Mouse (Mus musculus): ENCODE data around the gene Capzb. TPM values are rescaled to one million over a fixed set of nuclear protein-coding genes. Genes with fewer than 3 reads are reported as not detected.

Capzb gene
- total RNA-seq, 4 experiments from 2014 or later: 354 to 406 (median 379) TPM

DNA sequence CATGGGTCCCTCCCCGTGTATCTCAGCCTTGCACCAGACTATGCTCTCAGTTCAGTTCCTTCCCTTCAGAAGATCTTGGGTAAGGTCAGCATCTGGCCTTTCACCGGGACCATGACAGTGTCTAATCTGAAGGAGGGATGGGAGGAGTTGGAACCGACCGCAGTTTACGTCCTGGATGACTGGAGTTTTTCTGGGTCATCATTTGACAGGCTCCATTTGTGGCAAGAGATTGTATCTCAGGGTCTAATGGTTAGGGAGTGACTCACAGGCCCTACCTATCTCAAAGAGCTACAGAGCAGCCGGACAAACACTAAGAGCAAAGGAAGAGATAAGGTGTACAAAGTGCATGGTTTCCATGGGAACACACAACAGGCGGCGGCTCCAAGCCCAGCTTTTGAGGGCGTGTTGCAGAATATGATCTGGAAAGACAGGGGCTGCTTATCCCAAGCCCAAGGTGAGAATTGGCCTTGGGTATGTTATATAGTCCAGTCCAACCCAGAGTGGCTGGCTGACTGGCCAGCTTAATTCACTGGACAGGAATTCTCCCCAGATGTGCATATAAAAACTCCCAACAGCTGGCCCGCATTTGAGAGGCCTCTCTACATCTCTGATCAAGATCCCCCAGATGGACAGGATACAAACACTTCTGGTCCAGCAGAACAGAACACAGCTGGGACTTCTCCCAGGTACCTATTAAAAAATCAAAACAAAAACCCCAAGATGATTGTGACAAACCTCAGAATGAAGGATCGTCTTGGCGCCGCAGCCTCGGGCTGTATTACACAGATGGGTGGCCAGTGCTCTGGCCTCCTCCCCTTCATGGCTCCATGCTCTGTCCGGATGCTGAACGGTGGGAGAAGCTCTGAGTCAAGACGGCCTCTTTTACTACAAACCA, 12.7 kb upstream of the Capzb start:
- DNase-seq (ENCODE audit: low spot score): no peak

DNA sequence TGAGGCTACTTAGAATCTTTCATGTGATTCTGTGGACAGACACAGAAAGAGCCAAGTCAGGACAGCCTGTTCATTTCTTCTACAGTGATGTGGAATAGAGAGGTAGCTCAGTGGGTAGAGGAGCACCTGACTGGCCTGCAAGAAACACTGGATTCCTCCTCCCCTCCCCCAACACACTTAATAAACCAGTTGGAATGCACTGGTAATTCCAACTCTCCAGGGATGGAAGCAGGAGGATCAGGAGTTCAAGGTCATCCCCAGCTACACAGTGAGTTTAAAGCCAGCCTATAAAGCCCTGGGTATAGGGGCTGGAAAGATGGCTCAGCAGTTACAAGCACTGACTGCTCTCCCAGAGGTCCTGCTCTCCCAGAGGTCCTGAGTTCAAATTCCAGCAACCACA, 10.2 kb upstream of the Capzb start:
- DNase-seq (ENCODE audit: low spot score): no peak

DNA sequence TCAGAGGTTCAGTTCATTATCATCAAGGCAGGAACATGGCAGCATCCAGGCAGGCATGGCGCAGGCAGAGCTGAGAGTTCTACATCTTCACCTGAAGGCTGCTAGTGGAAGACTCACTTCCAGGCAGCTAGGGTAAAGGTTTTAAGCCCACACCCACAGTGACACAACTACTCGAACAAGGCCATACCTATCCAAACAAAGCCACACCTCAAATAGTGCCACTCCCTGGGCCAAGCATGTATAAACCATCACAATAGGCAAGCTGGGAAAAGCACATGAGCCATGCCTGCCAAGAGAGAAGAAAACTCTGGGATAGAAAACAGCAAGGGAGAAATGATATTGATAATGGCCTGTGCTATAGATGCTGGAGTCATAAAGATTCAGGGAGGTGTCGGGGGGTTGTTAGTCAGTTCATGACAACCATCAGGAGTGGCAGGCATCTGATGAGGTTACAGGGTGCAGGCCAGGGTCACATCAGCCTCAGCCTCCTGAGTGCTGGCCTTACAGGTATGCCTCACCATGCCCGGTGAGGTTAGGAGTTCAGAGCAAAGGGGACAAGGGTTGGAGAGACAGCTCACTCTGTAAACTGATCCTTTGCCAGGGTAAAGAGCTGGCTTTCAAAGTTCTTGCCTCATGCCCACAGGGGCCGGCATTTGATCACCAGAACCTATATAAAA, 6.8 kb upstream of the Capzb start:
- no peak for DNase-seq (ENCODE audit: low spot score)

DNA sequence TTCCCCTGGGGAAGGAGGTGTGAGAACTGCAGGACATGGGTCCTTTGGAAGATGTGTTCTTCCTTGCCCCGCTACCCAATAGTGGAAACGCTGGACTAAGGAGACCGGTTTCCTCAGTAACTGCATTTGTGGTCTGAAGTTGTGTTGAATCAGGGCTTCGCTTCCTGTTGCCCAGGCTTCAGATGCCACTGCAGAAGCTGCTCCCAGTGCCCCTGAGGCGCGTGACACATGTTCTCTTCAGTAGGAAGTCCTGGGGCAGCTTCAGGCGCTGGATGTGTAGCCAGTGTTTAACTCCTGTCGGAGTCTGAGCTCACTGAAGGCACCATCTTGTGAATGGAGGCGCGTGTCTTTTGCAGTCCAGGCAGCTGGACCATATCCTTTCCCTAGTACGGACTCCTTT, 4.8 kb upstream of the Capzb start:
- no peak for DNase-seq (ENCODE audit: low spot score)

DNA sequence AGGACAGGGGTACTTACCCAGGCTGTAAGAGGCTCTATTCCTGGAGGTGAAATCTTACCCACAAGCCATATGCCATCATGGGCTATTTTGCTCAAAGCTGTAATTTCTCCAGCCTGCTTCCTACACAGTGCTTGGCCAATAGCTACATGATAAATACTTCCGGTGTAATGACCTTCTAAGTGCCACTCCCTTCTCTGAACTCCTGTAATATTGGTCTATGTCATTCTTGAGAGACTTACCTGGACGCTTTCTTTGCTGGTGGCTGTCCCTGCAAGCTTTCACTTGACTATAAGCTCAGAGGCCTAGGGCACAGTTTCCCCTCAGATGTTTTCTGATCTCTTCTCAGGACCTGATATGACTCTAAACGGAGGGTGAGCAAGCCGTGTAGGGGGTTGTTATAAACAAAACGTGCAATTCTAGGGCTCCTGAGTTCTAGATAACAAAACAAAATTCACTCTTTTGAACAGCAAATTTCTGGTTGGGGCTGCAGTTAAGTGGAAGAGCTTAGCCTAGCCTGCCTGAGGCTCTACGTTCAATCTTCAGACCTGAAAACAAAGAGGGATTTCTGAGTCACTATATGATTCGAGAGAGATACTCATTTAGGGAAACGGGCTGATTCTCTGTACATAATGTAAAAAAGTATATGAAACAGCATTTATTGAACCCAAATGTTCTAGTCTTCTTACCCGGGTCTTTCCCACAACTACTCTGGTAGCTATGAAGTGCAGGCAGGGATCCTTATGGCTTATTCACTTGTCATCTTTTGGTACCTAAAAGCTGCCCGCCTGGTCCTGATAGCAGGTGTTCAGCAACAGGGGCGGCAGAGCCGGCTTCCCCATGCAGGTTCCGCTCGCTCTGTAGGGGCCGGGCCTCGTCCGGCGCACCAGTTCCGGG, 847 bp upstream of the Capzb start:
- DNase-seq (ENCODE audit: low spot score): no peak

DNA sequence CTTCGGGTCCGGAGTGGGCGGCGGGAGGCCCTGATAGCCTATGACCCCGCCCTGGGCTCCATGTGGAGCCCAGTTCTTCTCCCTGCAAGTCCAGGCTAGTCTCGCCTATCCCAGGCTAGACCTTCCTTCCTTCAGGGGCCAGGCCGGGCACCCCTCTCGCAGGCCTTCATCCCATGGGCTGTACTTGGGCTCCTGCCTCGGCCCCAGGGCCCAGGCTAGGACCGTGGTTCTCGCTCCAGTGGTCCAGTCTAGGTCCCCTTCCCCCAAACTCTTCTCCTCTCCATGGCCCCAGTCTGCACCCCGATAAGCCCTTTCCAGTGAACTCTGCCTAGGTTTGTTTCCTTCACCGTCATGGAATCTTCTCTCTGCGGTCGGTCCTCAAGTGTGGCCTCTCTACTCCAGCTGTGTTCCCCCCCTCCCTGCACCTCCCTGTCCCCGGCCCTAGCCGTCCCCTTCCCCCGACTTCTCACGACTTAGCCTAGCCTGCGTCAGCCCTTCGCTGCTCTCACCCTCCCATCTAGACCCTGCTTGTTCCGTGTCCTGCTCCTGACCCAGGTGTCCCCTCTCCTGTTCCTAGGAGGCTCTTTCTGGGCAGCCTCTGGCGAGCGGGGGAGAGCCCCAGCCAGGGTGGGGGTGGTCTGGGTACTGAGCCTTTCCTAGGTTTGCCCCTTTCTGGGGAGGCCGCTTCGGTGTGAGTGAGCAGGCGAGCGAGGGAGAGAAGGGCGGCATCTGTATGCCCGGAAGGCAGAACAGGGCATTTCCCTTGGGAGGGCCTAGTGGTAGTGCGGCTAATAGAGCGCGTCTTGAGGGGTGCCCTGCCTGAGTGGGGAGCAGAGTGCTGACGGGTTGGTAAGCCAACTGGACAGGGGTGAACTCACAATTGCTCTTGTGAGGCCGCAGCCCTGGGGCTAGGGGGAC, 736 bp downstream of the Capzb start:
- DNase-seq (ENCODE audit: low spot score): no peak

DNA sequence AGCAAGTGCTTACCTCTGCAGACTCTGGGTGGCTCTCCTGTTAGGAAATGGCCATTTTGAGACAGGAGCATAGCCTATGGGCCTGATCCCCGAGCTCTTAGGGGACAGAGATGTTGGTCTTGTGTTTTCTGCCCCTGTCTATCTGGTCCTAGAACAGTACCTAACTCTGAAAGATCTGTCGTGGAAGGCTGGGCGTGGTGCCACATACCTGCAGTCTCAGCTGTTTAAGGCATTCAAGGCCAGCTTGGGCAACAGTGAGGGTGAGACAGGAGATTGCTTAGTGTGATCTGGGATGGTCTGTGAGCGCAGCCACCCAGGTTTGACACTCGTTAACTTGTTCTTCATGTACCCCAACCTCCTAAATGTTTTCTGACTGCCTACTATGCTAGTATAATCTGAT, 2.4 kb downstream of the Capzb start:
- no peak for DNase-seq (ENCODE audit: low spot score)

DNA sequence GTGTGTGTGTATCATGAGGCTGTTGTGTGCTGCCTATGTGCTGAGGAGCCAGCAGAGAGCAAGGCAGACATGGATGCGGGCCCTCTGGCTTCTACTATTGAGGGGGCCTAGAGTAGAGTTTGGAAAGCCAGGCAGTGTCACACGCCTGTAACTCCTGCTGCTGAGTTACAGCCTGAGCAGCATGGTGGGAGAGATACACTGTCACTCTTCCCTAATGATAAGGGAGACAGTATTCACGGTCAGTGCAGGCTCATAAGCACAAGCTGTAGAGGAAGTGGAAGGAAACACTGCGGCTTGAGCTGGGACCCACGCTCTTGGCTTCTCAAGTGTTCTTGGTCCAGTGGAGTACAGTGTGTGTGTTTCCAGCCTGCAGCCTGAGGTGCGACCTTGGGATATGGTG, 3.8 kb downstream of the Capzb start:
- no peak for DNase-seq (ENCODE audit: low spot score)

DNA sequence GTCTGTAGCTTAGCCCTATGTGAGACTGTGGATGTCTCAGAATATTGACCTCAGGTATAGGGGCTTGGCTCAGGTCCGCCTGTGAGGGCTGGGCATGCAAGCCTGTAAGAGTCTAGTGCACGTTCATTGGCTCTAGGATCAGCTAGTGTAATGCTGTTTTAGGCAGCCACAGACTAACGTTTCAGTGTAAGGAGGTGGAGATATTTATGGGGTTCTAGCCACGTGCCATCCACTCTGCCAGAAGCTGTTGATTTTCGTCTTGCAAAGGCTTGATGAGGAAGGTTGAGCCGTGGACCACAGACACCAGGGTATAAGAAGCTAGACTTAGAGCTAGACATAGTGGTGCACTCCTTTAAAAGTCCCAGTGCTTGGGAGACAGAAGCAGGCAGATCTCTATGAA, 4.2 kb downstream of the Capzb start:
- no peak for DNase-seq (ENCODE audit: low spot score)

DNA sequence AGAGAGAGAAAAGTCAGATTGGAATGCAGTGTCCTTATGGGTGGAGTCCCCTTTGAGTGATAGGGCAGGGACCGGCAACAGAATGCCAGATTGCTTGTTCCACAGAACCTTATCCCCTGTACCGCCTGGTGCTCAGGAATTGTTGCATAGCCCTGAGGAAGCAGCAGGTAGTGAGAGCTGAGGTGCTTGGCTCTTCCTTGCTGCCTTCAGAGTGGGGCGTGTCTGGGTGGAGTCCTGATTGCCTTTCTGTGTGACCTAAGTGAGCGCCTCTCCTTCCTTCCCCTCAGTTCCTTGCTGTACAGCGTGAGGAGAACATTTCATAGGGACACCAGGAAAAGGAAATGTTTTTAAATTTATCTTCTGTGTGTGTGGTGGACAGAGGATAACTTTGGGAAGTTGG, 4.8 kb downstream of the Capzb start:
- DNase-seq (ENCODE audit: low spot score): no peak

DNA sequence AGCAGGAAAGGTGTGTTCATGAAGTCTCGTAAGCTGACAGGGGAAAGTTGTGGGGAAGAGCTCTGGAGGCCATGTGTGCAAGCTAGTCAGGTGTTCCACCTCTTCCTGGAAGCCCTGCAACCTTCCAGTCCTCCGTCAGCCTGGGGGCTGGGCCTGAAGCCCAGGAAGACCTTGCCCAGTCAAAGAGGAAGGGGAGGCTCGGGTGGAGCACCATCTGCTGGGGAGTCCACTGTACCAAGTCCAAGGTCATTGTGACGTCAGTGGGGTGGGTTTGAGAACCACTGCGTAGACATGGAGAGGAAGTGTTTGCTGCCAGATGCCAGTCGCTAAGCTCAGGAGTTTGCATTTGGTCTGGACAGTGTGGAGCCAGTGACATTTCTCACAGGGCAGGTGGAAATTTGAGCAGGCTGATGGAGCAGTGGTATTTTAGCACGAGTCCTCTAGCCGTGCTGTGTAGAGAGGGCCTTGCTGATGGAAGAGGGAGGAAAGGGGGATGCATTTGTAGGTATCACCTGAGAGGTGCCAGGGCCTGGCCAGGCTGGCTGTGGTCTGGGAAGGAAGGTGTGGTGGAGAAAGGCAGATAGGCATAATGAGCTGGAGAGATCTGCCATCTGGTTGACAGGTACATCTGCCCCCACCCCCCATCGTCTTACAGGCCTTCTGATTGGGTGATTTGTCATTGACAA, 5.4 kb downstream of the Capzb start:
- DNase-seq (ENCODE audit: low spot score): peak; percentile 80

DNA sequence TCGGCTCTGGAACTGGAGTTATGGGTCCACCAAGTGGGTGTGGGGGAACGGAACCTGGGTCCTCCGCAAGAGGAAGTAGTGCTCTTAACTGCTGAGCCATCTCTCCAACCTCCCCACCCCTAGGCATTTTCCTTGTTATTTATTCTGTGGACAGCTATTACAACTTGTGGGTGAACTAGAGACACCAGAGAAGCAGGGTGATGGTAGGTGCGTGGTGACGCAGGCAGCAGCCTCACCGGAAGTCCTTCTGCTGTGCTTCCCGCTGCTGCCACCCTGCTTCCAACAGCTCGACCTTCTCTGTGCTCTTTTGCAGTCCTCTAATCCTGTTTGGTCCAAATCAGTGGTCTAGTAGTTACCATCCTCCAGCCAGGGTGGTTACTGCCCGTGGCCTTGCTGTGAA, 6.4 kb downstream of the Capzb start:
- DNase-seq (ENCODE audit: low spot score): no peak

DNA sequence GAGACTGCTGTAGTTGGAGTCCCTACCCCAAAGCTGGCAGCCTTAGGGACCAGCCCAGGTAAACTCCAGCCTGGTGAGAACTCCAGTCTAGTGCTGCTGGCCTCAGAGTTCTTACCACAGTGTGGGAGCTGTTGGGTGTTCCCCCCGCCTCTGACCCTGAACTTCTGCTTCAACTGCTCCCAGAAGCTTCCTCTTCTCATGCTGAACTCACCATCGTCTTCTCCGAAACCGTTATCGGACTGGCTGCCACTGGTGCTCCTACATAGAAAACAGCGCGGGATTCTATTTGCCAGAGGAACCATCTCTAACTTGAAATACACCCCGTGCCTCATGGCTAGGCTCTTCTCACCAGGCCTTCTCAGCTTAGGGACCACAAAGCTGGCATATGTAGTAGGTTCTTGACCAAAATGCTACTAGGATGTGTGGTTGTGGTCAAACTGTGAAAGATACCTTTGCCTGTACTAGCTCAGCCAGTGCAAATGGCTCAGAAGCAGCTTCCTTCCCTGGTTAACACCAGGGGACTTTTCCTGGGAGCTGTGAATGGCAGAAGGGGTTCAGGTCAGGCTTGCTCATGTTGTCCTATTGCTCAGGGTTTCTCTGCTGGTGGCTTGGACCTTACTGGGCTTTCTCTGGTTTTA, 7.1 kb downstream of the Capzb start:
- DNase-seq (ENCODE audit: low spot score): no peak

DNA sequence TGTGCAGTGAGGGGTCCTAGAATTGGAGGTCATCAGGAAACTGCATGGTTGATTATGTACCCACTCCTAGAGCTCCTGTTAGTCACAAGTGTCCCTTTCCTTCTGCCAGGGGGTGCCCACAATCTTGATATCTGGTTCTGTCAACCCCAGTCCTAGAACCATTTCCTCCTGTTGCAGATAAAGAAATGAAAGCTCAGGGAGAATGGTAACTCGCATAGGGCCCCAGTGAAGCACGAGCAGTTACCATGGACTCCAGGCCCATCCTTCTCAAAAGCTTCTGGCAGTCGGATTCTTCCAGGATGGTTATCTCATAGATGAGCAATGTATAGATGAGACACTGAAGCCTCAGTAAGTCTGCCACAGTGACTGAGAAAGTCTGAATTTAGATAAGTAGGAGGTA, 8.2 kb downstream of the Capzb start:
- DNase-seq (ENCODE audit: low spot score): no peak

DNA sequence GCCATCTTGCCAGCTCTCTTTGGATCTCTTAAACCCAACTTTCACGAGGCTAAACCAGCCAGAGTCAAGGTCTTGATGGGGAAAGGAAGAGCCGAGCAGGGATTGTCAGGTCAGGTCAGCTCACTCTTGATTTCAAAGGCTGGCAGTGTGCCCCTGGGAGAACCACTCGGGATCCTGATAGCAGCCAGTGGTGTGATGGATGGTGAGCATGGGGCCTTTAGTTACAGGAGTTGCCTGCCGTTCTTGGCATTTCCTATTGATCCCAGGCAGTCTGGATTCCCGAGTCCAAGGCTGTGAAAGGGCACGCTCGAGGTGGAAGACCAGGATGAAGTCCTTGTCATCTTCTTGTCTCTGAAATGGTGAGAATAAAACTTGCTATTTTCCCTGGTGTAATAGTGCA, 9.9 kb downstream of the Capzb start:
- no peak for DNase-seq (ENCODE audit: low spot score)

DNA sequence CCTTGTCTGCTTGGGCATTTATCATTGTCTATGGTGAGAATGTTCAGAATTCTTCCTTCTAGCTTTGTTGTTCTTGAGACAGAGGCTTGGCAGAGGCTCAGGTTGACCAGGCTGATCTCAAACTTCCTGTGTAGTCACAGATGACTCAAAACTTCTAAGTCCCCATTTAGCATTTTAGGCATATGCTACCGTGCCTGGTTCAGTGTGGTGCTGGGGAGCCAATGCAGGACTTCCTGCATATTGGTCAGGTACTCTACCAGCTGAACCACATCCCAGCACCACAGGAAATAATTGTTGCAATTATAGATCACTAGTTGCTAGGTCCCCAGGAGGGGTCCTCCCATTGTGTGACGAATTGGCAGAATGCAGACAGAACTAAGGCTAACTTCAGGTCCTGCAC, 10.7 kb downstream of the Capzb start:
- DNase-seq (ENCODE audit: low spot score): no peak

DNA sequence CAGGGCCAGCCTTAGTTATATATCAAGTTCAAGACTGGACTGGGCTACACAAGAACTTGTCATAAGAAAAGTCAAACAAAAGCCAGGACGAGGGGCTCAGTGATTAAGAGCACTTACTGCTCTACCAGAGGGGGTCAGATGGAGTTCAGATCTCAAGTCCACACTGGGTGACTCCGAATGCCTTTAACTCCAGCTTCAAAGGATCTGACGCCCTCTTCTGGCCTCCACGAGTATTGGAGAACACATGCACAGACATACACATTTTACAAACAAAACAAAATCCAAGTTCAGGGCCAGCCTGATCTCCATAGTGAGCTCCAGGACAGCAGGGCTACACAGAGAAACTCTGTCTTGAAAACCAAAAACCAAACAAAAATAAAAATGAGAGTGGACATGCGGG, 13.1 kb downstream of the Capzb start:
- no peak for DNase-seq (ENCODE audit: low spot score)

DNA sequence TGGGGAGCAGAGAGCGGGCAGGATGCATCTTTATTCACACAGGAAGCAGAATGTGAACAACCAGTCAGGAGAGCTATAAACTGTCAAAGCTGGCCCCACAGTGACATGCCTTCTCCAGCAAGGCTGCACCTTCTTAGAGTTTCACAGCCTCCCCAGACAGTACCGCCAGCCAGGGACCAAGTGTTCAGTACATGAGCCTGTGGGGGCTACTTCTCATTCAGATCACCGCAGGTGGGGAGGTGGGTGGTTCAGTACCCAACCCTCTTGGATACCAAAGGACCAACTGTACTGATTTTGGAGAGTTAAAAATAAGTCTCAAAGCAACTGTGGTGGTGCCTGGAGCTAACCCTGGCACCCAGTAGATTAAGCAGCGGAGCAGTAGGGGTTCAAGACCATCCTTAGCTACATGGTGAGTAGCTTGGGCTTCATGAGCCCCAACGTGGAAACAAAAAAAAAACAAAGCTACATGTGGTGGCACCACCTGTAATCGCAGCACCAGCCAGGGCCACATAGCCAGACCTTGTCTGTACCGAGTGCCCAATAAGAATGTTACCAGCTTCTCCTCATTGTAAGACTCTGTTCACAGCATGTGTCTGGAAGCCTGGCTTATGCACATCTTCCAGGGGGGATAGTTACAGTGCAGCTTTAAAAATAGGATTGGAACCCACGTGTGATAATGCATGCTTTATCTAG, 13.8 kb downstream of the Capzb start:
- DNase-seq (ENCODE audit: low spot score): no peak

All from heart, adult 8-10 months (tissue).